Mouse (Mus musculus) heart, embryonic 15.5 days (tissue): ENCODE results near the gene Rgs12. TPM values are rescaled to one million over a fixed set of nuclear protein-coding genes. Genes with fewer than 3 reads are reported as not detected.

Source experiments
- ATAC-seq: fragments of 200-750 bp; cut with Nextera tagmentation; replicated peaks from 2 replicates; pipeline ENCODE4 v1.8.0; 2017; ENCODE audit warnings: low read depth, moderate TSS enrichment; ENCODE audit not compliant: insufficient number of reproducible peaks, insufficient read depth, low FRiP score
- H3K27ac ChIP-seq: fragments of 300-500 bp; sonication (generic); 2 replicates; pipeline ENCODE4 v1.5.1; 2015; ENCODE audit warnings: mild to moderate bottlenecking, inconsistent platforms
- H3K27me3 ChIP-seq: fragments of 300-500 bp; sonication (generic); 2 replicates; pipeline ENCODE4 v1.6.1; 2015; ENCODE audit warnings: inconsistent platforms
- H3K36me3 ChIP-seq: fragments of 300-500 bp; sonication (generic); 2 replicates; pipeline ENCODE4 v1.6.1; 2015; ENCODE audit warnings: mild to moderate bottlenecking, inconsistent platforms
- H3K4me1 ChIP-seq: fragments of 300-500 bp; sonication (generic); replicated peaks from 2 replicates; pipeline ENCODE4 v1.6.1; 2015; ENCODE audit warnings: inconsistent platforms
- H3K4me2 ChIP-seq: fragments of 300-500 bp; sonication (generic); 2 replicates; pipeline ENCODE4 v1.6.1; 2015; ENCODE audit warnings: inconsistent platforms, mild to moderate bottlenecking, moderate library complexity
- H3K4me3 ChIP-seq: fragments of 300-500 bp; sonication (generic); 2 replicates; pipeline ENCODE4 v1.5.1; 2015; ENCODE audit warnings: mild to moderate bottlenecking, inconsistent platforms
- H3K9ac ChIP-seq: fragments of 300-500 bp; sonication (generic); 2 replicates; pipeline ENCODE4 v1.6.1; 2015; ENCODE audit warnings: mild to moderate bottlenecking, inconsistent platforms
- H3K9me3 ChIP-seq: fragments of 300-500 bp; sonication (generic); replicated peaks from 2 replicates; pipeline ENCODE4 v1.6.1; 2016; ENCODE audit warnings: inconsistent platforms
- WGBS: fragments of 180-500 bp; shearing (Covaris S2); methylation state at CpG from one replicate; pipeline ENCODE4 v1.1.7; 2015; ENCODE audit warnings: mixed read lengths; 5-methylcytosine and 5-hydroxymethylcytosine counted together
- polyA plus RNA-seq: library from polyadenylated mRNA; unstranded; fragments of >200 nt; fragmentation: Nextera tagmentation; extraction: Ambion mirVana; gene quantifications from 2 replicates; pipeline ENCODE4 v1.2.1, GENCODE M21; 2015

Gene Rgs12
- polyA plus RNA-seq, 1 experiment from 2014 or later: 28.7 TPM

DNA sequence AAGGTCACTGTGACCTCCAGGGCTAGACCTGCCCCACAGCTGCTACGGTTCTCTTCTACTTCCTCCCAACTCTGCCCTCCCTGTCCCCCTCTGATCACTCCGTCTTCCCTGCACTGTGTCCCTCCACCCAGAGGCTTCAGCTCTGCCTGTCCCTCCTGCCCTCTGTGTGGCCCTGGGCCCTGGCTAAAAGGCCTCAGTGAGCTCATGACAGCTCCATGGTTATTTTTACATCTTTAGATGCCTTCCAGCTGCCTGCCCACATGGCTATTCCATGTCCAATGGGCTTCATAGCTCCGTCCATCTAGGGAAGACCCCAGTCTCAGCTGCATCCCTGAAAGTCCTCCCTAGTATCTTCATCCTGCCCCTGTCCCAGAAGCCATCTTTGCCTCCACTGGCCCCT is 110.9 kb downstream of the Rgs12 start:
- Histone ChIP-seq H3K9me3 (no peaks in the 10 kb centered on the region), H3K4me3 (no peak overlapping the region), H3K4me1 (peaks cover 43% of the 10 kb centered on the region), H3K27me3 (peaks cover 18% of the 10 kb centered on the region; the same call in 1 of the 2 replicates), H3K4me2 (no peak overlapping the region), H3K27ac (peak overlapping the region; percentile 74), H3K9ac (no peak overlapping the region), H3K36me3 (no peaks in the 10 kb centered on the region)
- 38% methylated on average over 3 of the region's 3 CpGs for WGBS
- ATAC-seq: 0 out of 2 replicates have a peak, but pooled peaks have one; percentile 12

DNA sequence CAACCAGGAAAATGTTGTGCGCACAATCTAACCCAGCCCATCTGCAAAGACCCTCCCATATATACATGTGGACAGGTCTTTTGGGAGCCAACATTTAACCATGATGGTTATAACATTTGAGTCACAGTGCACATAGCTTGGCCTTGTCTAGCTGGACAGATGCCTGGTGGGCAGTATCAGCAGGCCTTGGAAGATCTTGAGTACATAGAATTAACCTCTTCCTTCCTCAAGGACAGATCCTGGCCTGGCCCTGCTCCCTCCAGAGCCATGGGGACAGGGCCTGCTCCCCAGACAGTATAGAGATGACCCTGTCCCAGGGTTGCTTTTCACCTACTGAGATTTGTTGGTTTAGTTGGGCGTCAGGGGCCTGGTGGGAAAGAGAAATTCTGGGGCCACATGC is 120.6 kb downstream of the Rgs12 start:
- Histone ChIP-seq H3K4me1 (peaks cover 8% of the 10 kb centered on the region; the same call in 1 of the 2 replicates), H3K9ac (no peak overlapping the region), H3K36me3 (0 out of 2 replicates have a peak, but pooled peaks cover 5% of the 10 kb centered on the region), H3K4me3 (no peak overlapping the region), H3K4me2 (no peak overlapping the region), H3K9me3 (no peaks in the 10 kb centered on the region), H3K27ac (no peak overlapping the region), H3K27me3 (no peaks in the 10 kb centered on the region)
- WGBS: 84% methylated on average over 2 of the region's 2 CpGs
- no peak for ATAC-seq

DNA sequence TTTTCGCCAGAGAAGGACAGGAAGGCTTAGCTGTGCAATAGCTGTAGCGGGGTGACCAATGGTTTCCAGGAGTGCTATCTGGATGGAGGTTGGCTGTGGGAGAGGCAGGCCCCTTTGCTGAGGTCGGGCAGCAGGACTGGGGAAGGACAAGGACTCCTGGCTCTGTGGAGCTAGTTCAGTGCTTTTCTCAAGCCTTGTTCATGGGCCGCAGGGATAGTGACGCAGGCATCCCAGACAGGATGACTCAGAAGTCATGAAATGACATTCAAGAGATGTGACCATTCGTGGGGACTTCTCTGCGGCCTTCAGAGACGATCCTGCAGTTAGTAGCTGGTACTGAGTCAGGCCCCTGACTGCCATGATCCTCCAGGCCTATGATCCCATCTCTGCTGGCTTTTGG is 121.1 kb downstream of the Rgs12 start:
- H3K4me1 ChIP-seq: peaks cover 8% of the 10 kb centered on the region; the same call in 1 of the 2 replicates
- no peaks in the 10 kb centered on the region for H3K9me3 ChIP-seq
- H3K27ac ChIP-seq: no peak overlapping the region
- H3K4me2 ChIP-seq: no peak overlapping the region
- 76% methylated on average over 8 of the region's 8 CpGs for WGBS
- H3K27me3 ChIP-seq: no peaks in the 10 kb centered on the region
- H3K9ac ChIP-seq: no peak overlapping the region
- H3K36me3 ChIP-seq: 0 out of 2 replicates have a peak, but pooled peaks cover 5% of the 10 kb centered on the region
- no peak for ATAC-seq
- H3K4me3 ChIP-seq: no peak overlapping the region

DNA sequence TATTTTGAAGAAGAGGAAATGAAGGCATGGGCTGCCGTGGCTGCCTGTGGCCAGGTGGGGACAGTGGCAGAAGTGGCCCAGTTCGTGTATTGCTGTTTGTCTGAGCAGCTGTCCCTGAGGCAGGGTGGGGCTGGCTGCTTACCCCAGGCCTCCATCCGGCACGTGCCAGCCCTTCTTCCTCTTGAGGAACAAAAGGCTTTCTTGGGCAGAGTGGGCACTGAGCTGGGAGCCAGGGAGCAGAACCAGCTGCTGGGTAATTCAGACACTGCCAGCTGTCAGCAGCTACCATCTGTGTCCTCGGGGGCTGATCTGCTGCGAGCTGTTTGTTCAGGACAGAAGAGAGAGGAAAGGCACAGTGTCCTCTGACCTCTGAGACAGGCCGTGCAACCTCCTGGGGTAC is 121.7 kb downstream of the Rgs12 start:
- no peak overlapping the region for H3K9ac ChIP-seq
- ATAC-seq: no peak
- H3K4me1 ChIP-seq: peaks cover 8% of the 10 kb centered on the region; the same call in 1 of the 2 replicates
- H3K36me3 ChIP-seq: peaks cover 10% of the 10 kb centered on the region; the same call in 1 of the 2 replicates
- 64% methylated on average over 7 of the region's 7 CpGs for WGBS
- no peak overlapping the region for H3K4me2 ChIP-seq
- H3K27ac ChIP-seq: no peak overlapping the region
- H3K27me3 ChIP-seq: no peaks in the 10 kb centered on the region
- no peaks in the 10 kb centered on the region for H3K9me3 ChIP-seq
- no peak overlapping the region for H3K4me3 ChIP-seq

DNA sequence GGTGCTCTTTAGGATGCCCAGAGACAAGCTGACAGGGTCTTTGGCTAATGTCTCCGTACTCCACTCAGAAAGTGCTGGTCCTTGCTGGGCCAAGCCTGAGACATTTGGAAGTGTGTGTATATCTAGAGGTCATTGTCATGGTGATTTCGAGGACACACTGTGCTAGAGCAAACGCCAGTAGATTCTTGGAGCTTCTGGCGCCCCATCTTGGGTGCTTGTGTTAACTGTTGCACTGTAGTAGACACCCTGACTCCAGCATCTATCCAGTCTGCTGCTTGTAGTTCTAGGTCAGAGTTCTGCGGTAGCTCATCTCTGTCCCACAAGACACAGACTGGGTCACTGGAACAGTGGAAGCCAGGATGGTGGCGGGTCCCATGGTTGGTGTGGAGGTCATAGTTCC is 122.6 kb downstream of the Rgs12 start:
- ATAC-seq: no peak
- Histone ChIP-seq H3K9me3 (no peaks in the 10 kb centered on the region), H3K27ac (no peak overlapping the region), H3K4me3 (no peak overlapping the region), H3K27me3 (no peaks in the 10 kb centered on the region), H3K4me2 (no peak overlapping the region), H3K4me1 (peaks cover 8% of the 10 kb centered on the region; the same call in 1 of the 2 replicates), H3K36me3 (peaks cover 16% of the 10 kb centered on the region), H3K9ac (no peak overlapping the region)
- WGBS: 89% methylated on average over 6 of the region's 6 CpGs

DNA sequence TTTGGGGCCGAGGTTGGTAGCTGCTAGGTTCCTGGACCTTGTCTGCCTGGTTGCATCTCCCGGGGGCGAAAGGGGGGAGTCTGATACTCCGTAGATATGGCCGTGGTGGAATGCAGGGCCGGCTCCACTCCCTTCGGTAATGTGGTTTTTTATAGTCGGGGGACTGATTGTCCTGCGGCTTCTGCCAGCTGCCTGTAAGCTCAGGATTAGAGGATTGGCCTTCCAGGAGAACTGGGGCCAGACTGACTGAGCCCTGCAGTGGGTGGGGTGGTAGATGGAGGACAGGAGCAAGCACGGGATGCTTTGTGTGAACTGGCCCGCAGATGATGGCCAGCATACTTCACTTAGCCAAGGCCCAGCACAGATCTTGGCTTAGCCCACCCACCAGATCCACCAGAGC is 124.0 kb downstream of the Rgs12 start:
- H3K9ac ChIP-seq: no peak overlapping the region
- no peak for ATAC-seq
- 67% methylated on average over 11 of the region's 11 CpGs for WGBS

DNA sequence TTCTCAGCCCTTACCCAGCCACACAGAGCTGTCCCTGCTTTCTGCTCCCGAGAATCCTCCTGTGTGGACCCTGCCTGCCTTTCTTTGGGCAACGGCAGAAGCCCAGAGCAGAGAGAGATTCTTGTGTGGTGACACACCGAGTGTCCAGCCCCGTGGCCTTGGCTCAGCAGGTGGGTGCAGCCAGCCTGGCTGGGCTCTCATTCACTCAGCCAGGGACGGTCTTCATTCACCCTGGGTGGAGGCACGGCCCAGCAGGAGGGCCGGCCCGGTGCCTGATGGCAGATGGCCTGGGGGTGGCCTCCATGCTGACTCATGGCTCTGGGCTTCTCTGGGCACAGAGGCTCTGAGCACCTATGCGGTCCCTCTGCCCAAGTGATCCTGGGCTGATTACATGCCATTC is 124.7 kb downstream of the Rgs12 start:
- 59% methylated on average over 9 of the region's 9 CpGs for WGBS
- no peak overlapping the region for H3K4me2 ChIP-seq
- peaks cover 29% of the 10 kb centered on the region for H3K36me3 ChIP-seq
- peaks cover 8% of the 10 kb centered on the region; the same call in 1 of the 2 replicates for H3K4me1 ChIP-seq
- no peak overlapping the region for H3K4me3 ChIP-seq
- no peak for ATAC-seq
- H3K27me3 ChIP-seq: peaks cover 6% of the 10 kb centered on the region
- no peak overlapping the region for H3K27ac ChIP-seq
- no peaks in the 10 kb centered on the region for H3K9me3 ChIP-seq
- H3K9ac ChIP-seq: no peak overlapping the region

More for the DNA sequence above, 124.0 kb downstream of the Rgs12 start:
- Histone ChIP-seq H3K36me3 (peaks cover 27% of the 10 kb centered on the region), H3K27me3 (no peaks in the 10 kb centered on the region), H3K4me1 (peaks cover 8% of the 10 kb centered on the region; the same call in 1 of the 2 replicates), H3K9me3 (no peaks in the 10 kb centered on the region), H3K4me3 (no peak overlapping the region), H3K4me2 (no peak overlapping the region), H3K27ac (no peak overlapping the region)

DNA sequence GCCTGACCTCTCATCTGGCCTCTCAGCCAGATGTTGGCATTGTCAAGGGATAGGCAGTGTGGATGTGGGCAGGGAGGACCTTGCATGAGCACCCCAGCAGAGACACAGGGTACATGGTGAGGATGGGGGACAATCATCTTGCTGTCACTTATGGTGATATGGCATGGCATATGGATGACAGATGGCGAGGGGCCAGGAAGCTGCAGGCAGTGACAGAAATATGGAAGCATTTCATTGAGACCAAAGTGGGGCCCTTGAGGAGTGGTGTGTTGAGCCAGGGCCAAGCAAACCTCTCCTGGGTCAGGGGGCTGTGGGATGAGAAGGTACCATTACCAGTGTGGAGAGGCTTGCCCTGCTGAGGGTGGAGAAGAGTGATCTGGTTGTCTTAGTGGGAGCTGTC is 127.1 kb downstream of the Rgs12 start:
- H3K9me3 ChIP-seq: no peaks in the 10 kb centered on the region
- no peak overlapping the region for H3K27ac ChIP-seq
- H3K36me3 ChIP-seq: peaks cover 29% of the 10 kb centered on the region
- no peak overlapping the region for H3K4me2 ChIP-seq
- H3K4me1 ChIP-seq: peaks cover 10% of the 10 kb centered on the region; the same call in 1 of the 2 replicates
- WGBS: 79% methylated on average over 1 of the region's 1 CpGs
- H3K27me3 ChIP-seq: peaks cover 17% of the 10 kb centered on the region
- no peak overlapping the region for H3K9ac ChIP-seq
- no peak for ATAC-seq
- no peak overlapping the region for H3K4me3 ChIP-seq

DNA sequence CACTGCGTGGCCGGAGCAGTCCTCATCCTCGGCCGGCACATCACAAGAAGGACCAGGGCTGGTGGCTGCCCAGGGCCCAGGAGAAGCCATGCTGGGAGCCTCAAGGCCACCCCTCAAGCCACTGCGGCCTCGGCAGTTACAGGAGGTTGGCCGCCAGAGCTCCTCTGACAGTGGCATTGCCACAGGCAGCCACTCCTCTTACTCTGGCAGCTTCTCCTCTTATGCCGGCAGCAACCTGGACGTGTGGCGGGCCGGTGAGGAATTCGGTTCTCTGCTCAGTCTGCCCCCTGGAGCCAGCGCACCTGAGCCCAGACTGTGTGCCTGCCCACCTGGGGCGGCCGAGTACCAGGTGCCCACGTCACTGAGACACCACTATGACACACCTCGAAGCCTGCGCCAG is 129.9 kb downstream of the Rgs12 start:
- no peak overlapping the region for H3K4me3 ChIP-seq
- H3K9ac ChIP-seq: no peak overlapping the region
- H3K27ac ChIP-seq: no peak overlapping the region
- peaks cover 3% of the 10 kb centered on the region; the same call in 1 of the 2 replicates for H3K4me1 ChIP-seq
- H3K27me3 ChIP-seq: peaks cover 17% of the 10 kb centered on the region
- 46% methylated on average over 18 of the region's 18 CpGs for WGBS
- no peak overlapping the region for H3K4me2 ChIP-seq
- H3K36me3 ChIP-seq: peaks cover 29% of the 10 kb centered on the region
- H3K9me3 ChIP-seq: no peaks in the 10 kb centered on the region
- ATAC-seq: no peak

DNA sequence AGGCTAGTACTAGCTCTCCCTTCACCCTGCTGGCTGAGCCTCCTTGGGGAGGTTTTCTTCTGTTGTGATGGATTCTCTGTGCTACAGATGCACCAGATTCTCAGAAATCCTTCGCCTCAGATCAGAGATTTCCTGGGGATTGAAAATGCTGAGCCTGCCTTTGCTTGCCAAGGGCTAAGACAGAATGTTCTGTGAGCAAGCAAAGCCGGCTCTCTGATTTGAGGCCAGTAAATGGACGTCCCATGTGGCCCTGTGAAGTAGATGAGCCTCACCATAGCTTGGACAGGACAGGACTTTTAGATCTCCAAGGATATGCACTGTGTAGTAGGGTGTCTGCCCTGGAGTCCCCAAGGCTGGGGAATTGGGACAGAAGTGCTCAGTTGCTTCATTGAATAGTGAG is 135.7 kb downstream of the Rgs12 start:
- no peak for ATAC-seq
- Histone ChIP-seq H3K27me3 (0 out of 2 replicates have a peak, but pooled peaks cover 4% of the 10 kb centered on the region), H3K36me3 (no peaks in the 10 kb centered on the region), H3K27ac (no peak overlapping the region), H3K4me1 (peaks cover 3% of the 10 kb centered on the region; the same call in 1 of the 2 replicates), H3K4me2 (no peak overlapping the region), H3K9me3 (no peaks in the 10 kb centered on the region), H3K9ac (no peak overlapping the region), H3K4me3 (no peak overlapping the region)
- 70% methylated on average over 3 of the region's 3 CpGs for WGBS

DNA sequence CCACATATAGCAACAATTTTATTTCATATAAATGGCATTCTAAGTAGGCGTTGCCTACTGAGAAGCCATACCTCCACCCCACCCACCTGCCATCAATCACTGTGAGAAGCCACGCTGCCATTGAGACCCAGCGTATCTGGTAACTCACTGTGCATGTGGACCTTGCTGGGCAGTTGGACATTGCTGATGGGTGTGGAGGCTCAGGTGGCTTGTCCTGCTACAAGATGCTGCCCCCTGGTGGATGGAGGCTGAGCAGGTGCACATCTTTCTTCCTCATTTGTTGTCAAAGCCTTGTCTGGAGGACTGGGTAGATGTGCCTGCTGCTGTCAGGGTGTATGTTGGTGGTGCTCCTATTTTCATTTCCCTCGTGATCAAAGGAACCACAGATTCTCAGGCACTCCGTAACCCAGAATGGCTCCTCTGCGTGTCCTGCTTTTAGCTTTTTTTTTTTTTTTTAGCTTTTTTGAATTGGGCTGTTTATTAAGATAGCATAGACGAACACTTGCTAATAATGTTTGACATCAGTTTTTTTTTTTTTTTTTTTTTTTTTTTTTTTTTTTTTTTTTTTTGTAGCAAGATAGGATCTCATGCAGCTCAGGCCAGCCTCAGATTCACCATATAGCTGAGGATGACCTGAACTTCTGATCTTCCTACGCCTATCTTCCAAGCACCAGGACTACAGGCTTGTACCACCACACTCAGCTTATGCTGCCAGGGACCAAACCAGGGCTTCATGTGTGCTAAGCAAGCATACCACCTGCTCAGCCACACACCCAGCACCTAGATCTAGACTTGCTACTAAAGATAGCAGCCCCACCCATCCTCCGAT is 139.8 kb downstream of the Rgs12 start:
- ATAC-seq: no peak
- WGBS: 63% methylated on average over 9 of the region's 9 CpGs
- Histone ChIP-seq H3K36me3 (peaks cover 23% of the 10 kb centered on the region), H3K4me2 (no peak overlapping the region), H3K27me3 (0 out of 2 replicates have a peak, but pooled peaks cover 3% of the 10 kb centered on the region), H3K27ac (no peak overlapping the region), H3K4me1 (no peaks in the 10 kb centered on the region), H3K9ac (no peak overlapping the region), H3K9me3 (no peaks in the 10 kb centered on the region), H3K4me3 (no peak overlapping the region)
